Mouse (Mus musculus) forebrain, embryonic 16.5 days (tissue): ENCODE data around the gene Adgra3. TPM values are rescaled to one million over a fixed set of nuclear protein-coding genes. Genes with fewer than 3 reads are reported as not detected.

Experiments
- ATAC-seq: fragments of 200-750 bp; cut with Nextera tagmentation; 2 replicates; pipeline ENCODE4 v1.8.0; 2017; ENCODE audit warnings: mild to moderate bottlenecking, moderate library complexity
- H3K27ac ChIP-seq: fragments of 300-500 bp; sonication (generic); 2 replicates; pipeline ENCODE4 v1.5.1; 2014; ENCODE audit warnings: low read length, control low read depth
- H3K27me3 ChIP-seq: fragments of 300-500 bp; sonication (generic); replicated peaks from 2 replicates; pipeline ENCODE4 v1.6.1; 2014; ENCODE audit warnings: low read length; ENCODE audit not compliant: control insufficient read depth, insufficient read depth
- H3K36me3 ChIP-seq: fragments of 300-500 bp; sonication (generic); 2 replicates; pipeline ENCODE4 v1.6.1; 2014; ENCODE audit not compliant: control insufficient read depth, insufficient read depth
- H3K4me1 ChIP-seq: fragments of 300-500 bp; sonication (generic); replicated peaks from 2 replicates; pipeline ENCODE4 v1.6.1; 2014; ENCODE audit warnings: low read length; ENCODE audit not compliant: control insufficient read depth, insufficient read depth
- H3K4me2 ChIP-seq: fragments of 300-500 bp; sonication (generic); 2 replicates; pipeline ENCODE4 v1.6.1; 2014; ENCODE audit warnings: mild to moderate bottlenecking, low read length, control low read depth
- H3K4me3 ChIP-seq: fragments of 300-500 bp; sonication (generic); replicated peaks from 2 replicates; pipeline ENCODE4 v1.5.1; 2014; ENCODE audit warnings: mild to moderate bottlenecking, low read length, control low read depth
- H3K9ac ChIP-seq: fragments of 300-500 bp; sonication (generic); replicated peaks from 2 replicates; pipeline ENCODE4 v1.6.1; 2014; ENCODE audit warnings: low read depth, low read length, control low read depth
- H3K9me3 ChIP-seq: fragments of 300-500 bp; sonication (generic); 2 replicates; pipeline ENCODE4 v1.6.1; 2016; ENCODE audit warnings: low read length; ENCODE audit not compliant: control insufficient read depth
- WGBS: fragments of 180-500 bp; shearing (Covaris S2); extraction: QIAGEN DNeasy Blood & Tissue Kit; methylation state at CpG from one replicate; pipeline ENCODE4 v1.1.7; 2014; 5-methylcytosine and 5-hydroxymethylcytosine counted together
- polyA plus RNA-seq: library from polyadenylated mRNA; unstranded; fragments of >200 nt; fragmentation: Nextera tagmentation; extraction: Ambion mirVana; gene quantifications from 2 replicates; pipeline ENCODE4 v1.2.1, GENCODE M21; 2015

Gene Adgra3
- polyA plus RNA-seq, 1 experiment from 2014 or later: 18.5 TPM

- ATAC-seq: no peak
- H3K9ac ChIP-seq: no peak overlapping the region
- no peak overlapping the region for H3K4me2 ChIP-seq
- 77% methylated on average over 5 of the region's 5 CpGs for WGBS
- H3K4me1 ChIP-seq: peaks cover 5% of the 10 kb centered on the region; the same call in 1 of the 2 replicates
- H3K36me3 ChIP-seq: no peaks in the 10 kb centered on the region
- H3K27me3 ChIP-seq: no peaks in the 10 kb centered on the region
- no peak overlapping the region for H3K27ac ChIP-seq
- H3K4me3 ChIP-seq: no peak overlapping the region
- no peaks in the 10 kb centered on the region for H3K9me3 ChIP-seq
These were observed 42.7 kb downstream of the Adgra3 start for GRCm38 (mm10) chr5:50015987-50016587.

- ATAC-seq: peak; percentile 45
- H3K4me2 ChIP-seq: no peak overlapping the region
- 6% methylated on average over 5 of the region's 5 CpGs for WGBS
These were observed 43.6 kb downstream of the Adgra3 start for GRCm38 (mm10) chr5:50015147-50015697.

DNA sequence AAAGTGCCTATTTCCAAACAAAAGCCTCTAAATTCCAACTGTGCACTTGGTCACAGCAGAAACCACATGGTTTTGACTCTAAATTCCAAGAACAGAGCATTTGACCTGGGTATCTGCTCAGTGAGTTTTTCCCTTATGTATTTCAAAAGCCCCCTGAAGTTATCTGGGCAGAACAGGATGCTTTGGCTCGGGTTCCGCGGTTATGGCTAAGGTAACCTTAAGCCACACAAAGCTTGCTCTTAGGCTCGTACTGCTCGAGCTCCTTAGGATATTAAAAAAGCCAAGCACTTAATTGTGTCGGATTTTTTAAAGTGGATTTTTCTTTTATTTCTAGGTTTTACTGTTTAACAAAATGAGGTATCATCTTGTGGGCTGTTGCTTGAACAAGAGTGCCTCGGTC, 44.1 kb downstream of the Adgra3 start:
- ATAC-seq: no peak
- 32% methylated on average over 7 of the region's 7 CpGs for WGBS
- H3K4me3 ChIP-seq: no peak overlapping the region
- H3K27ac ChIP-seq: no peak overlapping the region
- H3K36me3 ChIP-seq: no peaks in the 10 kb centered on the region
- H3K9ac ChIP-seq: no peak overlapping the region
- no peaks in the 10 kb centered on the region for H3K9me3 ChIP-seq
- no peak overlapping the region for H3K4me2 ChIP-seq
- H3K4me1 ChIP-seq: peaks cover 5% of the 10 kb centered on the region; the same call in 1 of the 2 replicates
- H3K27me3 ChIP-seq: no peaks in the 10 kb centered on the region

More at GRCm38 (mm10) chr5:50015147-50015697, 43.6 kb downstream of the Adgra3 start:
- Histone ChIP-seq H3K4me1 (peaks cover 5% of the 10 kb centered on the region; the same call in 1 of the 2 replicates), H3K36me3 (no peaks in the 10 kb centered on the region), H3K4me3 (no peak overlapping the region), H3K27ac (no peak overlapping the region), H3K9ac (no peak overlapping the region), H3K27me3 (no peaks in the 10 kb centered on the region), H3K9me3 (no peaks in the 10 kb centered on the region)

DNA sequence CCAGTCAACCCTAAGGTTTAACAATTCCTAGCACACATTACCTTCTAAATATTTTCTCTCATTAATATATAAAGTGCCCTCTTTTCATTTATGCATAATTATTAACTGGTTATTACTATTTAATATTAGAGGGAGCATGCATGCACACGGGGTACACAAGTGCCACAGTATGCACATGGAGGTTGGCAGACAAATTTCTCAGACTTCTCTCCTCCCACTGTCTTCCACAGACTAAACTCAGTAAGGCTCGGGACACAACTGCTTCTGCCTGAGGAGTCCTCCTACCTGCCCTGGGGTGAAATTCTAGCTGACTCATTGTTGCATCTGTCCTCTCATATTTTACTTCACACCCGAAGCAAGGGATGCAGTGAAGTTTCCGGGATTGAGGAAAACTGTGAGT, 44.8 kb downstream of the Adgra3 start:
- Histone ChIP-seq H3K4me1 (peaks cover 5% of the 10 kb centered on the region; the same call in 1 of the 2 replicates), H3K4me2 (no peak overlapping the region), H3K36me3 (no peaks in the 10 kb centered on the region), H3K27ac (no peak overlapping the region), H3K9ac (no peak overlapping the region), H3K27me3 (no peaks in the 10 kb centered on the region), H3K9me3 (no peaks in the 10 kb centered on the region), H3K4me3 (no peak overlapping the region)
- no peak for ATAC-seq
- 67% methylated on average over 4 of the region's 4 CpGs for WGBS

GRCm38 (mm10) chr5:50008841-50009240, 50.0 kb downstream of the Adgra3 start:
- no peak overlapping the region for H3K4me3 ChIP-seq
- H3K9ac ChIP-seq: no peak overlapping the region
- no peak for ATAC-seq
- no peak overlapping the region for H3K4me2 ChIP-seq
- H3K9me3 ChIP-seq: no peaks in the 10 kb centered on the region
- 50% methylated on average over 4 of the region's 4 CpGs for WGBS
- 0 out of 2 replicates have a peak, but pooled peaks cover 2% of the 10 kb centered on the region for H3K36me3 ChIP-seq
- H3K27ac ChIP-seq: no peak overlapping the region
- H3K27me3 ChIP-seq: no peaks in the 10 kb centered on the region
- H3K4me1 ChIP-seq: no peaks in the 10 kb centered on the region

- Histone ChIP-seq H3K4me1 (no peaks in the 10 kb centered on the region), H3K9ac (no peak overlapping the region), H3K27me3 (no peaks in the 10 kb centered on the region), H3K9me3 (no peaks in the 10 kb centered on the region), H3K4me2 (no peak overlapping the region), H3K4me3 (no peak overlapping the region), H3K36me3 (0 out of 2 replicates have a peak, but pooled peaks cover 2% of the 10 kb centered on the region), H3K27ac (no peak overlapping the region)
- no peak for ATAC-seq
- WGBS: 84% methylated on average over 9 of the region's 9 CpGs
These were observed 51.7 kb downstream of the Adgra3 start for GRCm38 (mm10) chr5:50006915-50007658.

GRCm38 (mm10) chr5:50002269-50002668, 56.5 kb downstream of the Adgra3 start:
- Histone ChIP-seq H3K27ac (no peak overlapping the region), H3K4me2 (no peak overlapping the region), H3K36me3 (peaks cover 2% of the 10 kb centered on the region; the same call in 1 of the 2 replicates), H3K9ac (no peak overlapping the region), H3K4me1 (no peaks in the 10 kb centered on the region; the same call in 1 of the 2 replicates), H3K4me3 (no peak overlapping the region), H3K27me3 (no peaks in the 10 kb centered on the region), H3K9me3 (no peaks in the 10 kb centered on the region)
- no peak for ATAC-seq
- 90% methylated on average over 6 of the region's 6 CpGs for WGBS

- Histone ChIP-seq H3K27ac (no peak overlapping the region), H3K9me3 (no peaks in the 10 kb centered on the region), H3K4me1 (peaks cover 15% of the 10 kb centered on the region), H3K36me3 (peaks cover 2% of the 10 kb centered on the region; the same call in 1 of the 2 replicates), H3K4me2 (no peak overlapping the region), H3K9ac (no peak overlapping the region), H3K4me3 (no peak overlapping the region), H3K27me3 (no peaks in the 10 kb centered on the region)
- WGBS: 70% methylated on average over 9 of the region's 9 CpGs
- no peak for ATAC-seq
These were observed 59.0 kb downstream of the Adgra3 start for GRCm38 (mm10) chr5:49999764-50000163.

- 32% methylated on average over 6 of the region's 6 CpGs for WGBS
- Histone ChIP-seq H3K9me3 (no peaks in the 10 kb centered on the region), H3K4me2 (peak overlapping the region; percentile 28), H3K27ac (peak overlapping the region; percentile 61; the same call in 1 of the 2 replicates), H3K27me3 (no peaks in the 10 kb centered on the region), H3K4me3 (no peak overlapping the region), H3K9ac (no peak overlapping the region), H3K4me1 (peaks cover 15% of the 10 kb centered on the region), H3K36me3 (peaks cover 2% of the 10 kb centered on the region; the same call in 1 of the 2 replicates)
- peak; percentile 69 for ATAC-seq
These were observed 61.8 kb downstream of the Adgra3 start for GRCm38 (mm10) chr5:49997019-49997418.
